Mouse (Mus musculus) heart, postnatal 0 days (tissue): ENCODE data around the gene Tmem263. TPM values are rescaled to one million over a fixed set of nuclear protein-coding genes. Genes with fewer than 3 reads are reported as not detected.

Experiments
- ATAC-seq: fragments of 200-750 bp; cut with Nextera tagmentation; 2 replicates; pipeline ENCODE4 v1.8.0; 2017; ENCODE audit warnings: low read depth, moderate number of reproducible peaks, moderate library complexity; ENCODE audit not compliant: insufficient read depth
- DNase-seq: peaks from one replicate; pipeline ENCODE4 v3.0.0-alpha.2; 2016; ENCODE audit warnings: low spot score
- H3K27ac ChIP-seq: fragments of 300-500 bp; sonication (generic); 2 replicates; pipeline ENCODE4 v1.5.1; 2014; ENCODE audit warnings: low read depth, mild to moderate bottlenecking
- H3K27me3 ChIP-seq: fragments of 300-500 bp; sonication (generic); 2 replicates; pipeline ENCODE4 v1.6.1; 2014; ENCODE audit warnings: low read length, mixed read lengths; ENCODE audit not compliant: control insufficient read depth, insufficient read depth
- H3K36me3 ChIP-seq: fragments of 300-500 bp; sonication (generic); replicated peaks from 2 replicates; pipeline ENCODE4 v1.6.1; 2014; ENCODE audit warnings: low read length, mixed read lengths; ENCODE audit not compliant: control insufficient read depth, insufficient read depth
- H3K4me1 ChIP-seq: fragments of 300-500 bp; sonication (generic); 2 replicates; pipeline ENCODE4 v1.6.1; 2014; ENCODE audit warnings: antibody characterized with exemption; ENCODE audit not compliant: control insufficient read depth, insufficient read depth
- H3K4me2 ChIP-seq: fragments of 300-500 bp; sonication (generic); 2 replicates; pipeline ENCODE4 v1.6.1; 2014; ENCODE audit warnings: low read depth, mild to moderate bottlenecking, low read length, moderate library complexity
- H3K4me3 ChIP-seq: fragments of 300-500 bp; sonication (generic); 2 replicates; pipeline ENCODE4 v1.5.1; 2014; ENCODE audit warnings: low read depth, low read length
- H3K9ac ChIP-seq: fragments of 300-500 bp; sonication (generic); replicated peaks from 2 replicates; pipeline ENCODE4 v1.6.1; 2014; ENCODE audit warnings: low read depth, low read length, mixed read lengths
- H3K9me3 ChIP-seq: fragments of 300-500 bp; sonication (generic); replicated peaks from 2 replicates; pipeline ENCODE4 v1.6.1; 2016; ENCODE audit warnings: low read length; ENCODE audit not compliant: control insufficient read depth
- CTCF ChIP-seq: IDR thresholded peaks from 2 replicates; pipeline ENCODE4 v1.5.1; 2016; ENCODE audit warnings: antibody characterized with exemption, control low read depth, low read depth
- EP300 ChIP-seq: IDR thresholded peaks from 2 replicates; pipeline ENCODE4 v1.6.1; 2016; ENCODE audit warnings: antibody characterized with exemption, low read depth
- WGBS: fragments of 180-500 bp; shearing (Covaris S2); extraction: QIAGEN DNeasy Blood & Tissue Kit; methylation state at CpG from one replicate; pipeline ENCODE4 v1.1.7; 2014; 5-methylcytosine and 5-hydroxymethylcytosine counted together
- polyA plus RNA-seq: library from polyadenylated mRNA; unstranded; fragments of >200 nt; fragmentation: Nextera tagmentation; extraction: Ambion mirVana; gene quantifications from 2 replicates; pipeline ENCODE4 v1.2.1, GENCODE M21; 2015
- total RNA-seq: library from RNA; depleted of rRNA; stranded (reverse); fragments of >200 nt; gene quantifications from 2 replicates; pipeline ENCODE4 v1.2.3, GENCODE M21; 2014; ENCODE audit warnings: low replicate concordance

The Tmem263 gene
- total and polyA plus RNA-seq, 2 experiments from 2014 or later: 21.6 to 32.9 TPM

DNA sequence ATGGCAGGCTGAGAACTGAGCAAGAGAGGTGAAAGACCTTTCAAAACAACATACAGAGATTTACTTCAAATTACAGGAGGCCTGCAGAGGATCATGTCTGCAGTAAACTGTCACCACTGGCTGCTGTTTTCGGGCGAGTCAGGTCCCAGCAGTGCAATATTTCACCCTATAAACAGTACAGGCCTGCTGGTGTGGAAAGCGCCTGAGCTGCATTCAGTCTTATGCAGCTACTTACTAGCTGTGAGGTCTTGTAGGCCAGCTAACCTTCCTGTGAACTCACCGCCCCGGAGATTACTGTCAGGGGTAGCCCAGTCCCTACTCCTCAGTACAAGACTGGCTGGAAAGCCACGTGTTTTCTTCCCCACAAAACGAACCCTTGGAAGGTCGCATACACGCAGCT, 39.0 kb downstream of the Tmem263 start:
- no peaks in the 10 kb centered on the region for H3K27me3 ChIP-seq
- TF ChIP-seq CTCF: no peak
- TF ChIP-seq EP300: no peak
- H3K27ac ChIP-seq: no peak overlapping the region
- H3K36me3 ChIP-seq: peaks cover 37% of the 10 kb centered on the region
- no peak overlapping the region for H3K4me3 ChIP-seq
- H3K9me3 ChIP-seq: no peaks in the 10 kb centered on the region
- no peak overlapping the region for H3K4me2 ChIP-seq
- no peaks in the 10 kb centered on the region for H3K4me1 ChIP-seq
- H3K9ac ChIP-seq: no peak overlapping the region
- DNase-seq (no peak), ATAC-seq (no peak)
- WGBS: 57% methylated on average over 9 of the region's 9 CpGs

GRCm38 (mm10) chr10:85146282-85146681, 43.9 kb downstream of the Tmem263 start:
- ATAC-seq: no peak
- no peak for DNase-seq
- no peak overlapping the region for H3K4me2 ChIP-seq

DNA sequence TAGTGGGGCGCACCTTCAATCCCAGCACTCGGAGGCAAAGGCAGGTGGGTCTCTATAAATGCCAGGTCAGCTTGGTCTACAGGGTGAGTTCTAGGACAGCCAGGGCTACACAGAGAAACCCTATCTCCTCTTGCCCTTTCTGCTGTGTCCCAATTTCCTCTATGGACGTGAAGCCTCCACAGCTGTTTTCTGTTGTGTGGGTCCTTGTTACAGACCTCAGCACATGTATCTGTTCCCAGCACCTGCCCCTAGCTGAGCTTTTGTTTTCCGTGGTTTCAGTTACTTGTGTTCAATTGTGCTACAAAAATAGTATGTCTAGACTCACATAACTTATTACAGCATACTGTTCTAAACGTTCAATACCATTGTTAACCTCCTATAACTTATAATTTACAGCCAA, 46.8 kb downstream of the Tmem263 start:
- ATAC-seq (no peak), DNase-seq (no peak)
- Histone ChIP-seq H3K4me3 (no peak overlapping the region), H3K4me1 (no peaks in the 10 kb centered on the region), H3K9ac (no peak overlapping the region), H3K36me3 (peaks cover 36% of the 10 kb centered on the region), H3K4me2 (no peak overlapping the region), H3K27ac (no peak overlapping the region), H3K27me3 (no peaks in the 10 kb centered on the region), H3K9me3 (no peaks in the 10 kb centered on the region)
- TF ChIP-seq EP300 (no peak), CTCF (no peak)
- 78% methylated on average over 5 of the region's 5 CpGs for WGBS

More at GRCm38 (mm10) chr10:85146282-85146681, 43.9 kb downstream of the Tmem263 start:
- 82% methylated on average over 14 of the region's 14 CpGs for WGBS
- Histone ChIP-seq H3K36me3 (peaks cover 56% of the 10 kb centered on the region), H3K27ac (no peak overlapping the region), H3K9me3 (no peaks in the 10 kb centered on the region), H3K27me3 (no peaks in the 10 kb centered on the region), H3K9ac (no peak overlapping the region), H3K4me3 (no peak overlapping the region), H3K4me1 (no peaks in the 10 kb centered on the region)
- no peak for TF ChIP-seq EP300
- TF ChIP-seq CTCF: no peak

DNA sequence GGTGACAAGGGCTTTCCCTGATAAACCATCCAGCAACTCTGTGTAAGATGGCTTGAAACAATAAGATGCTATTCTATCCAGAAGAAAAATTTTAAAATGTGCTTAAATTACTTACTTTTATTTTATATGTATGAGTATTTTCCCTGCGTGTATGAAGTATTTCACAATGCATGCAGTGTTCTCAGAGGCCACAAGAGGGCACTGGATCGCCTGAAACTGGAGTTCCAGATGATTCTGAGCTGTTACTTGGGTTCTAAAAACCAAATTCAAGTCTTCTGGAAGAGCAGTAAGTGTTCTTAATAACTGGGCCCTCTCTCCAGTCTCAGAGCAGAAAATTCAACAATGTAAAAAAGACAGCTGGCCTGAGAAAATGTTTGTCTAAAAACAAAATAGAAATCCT, 51.8 kb downstream of the Tmem263 start:
- no peak overlapping the region for H3K27ac ChIP-seq
- H3K9ac ChIP-seq: no peak overlapping the region
- peaks cover 7% of the 10 kb centered on the region; the same call in 1 of the 2 replicates for H3K36me3 ChIP-seq
- no peaks in the 10 kb centered on the region for H3K9me3 ChIP-seq
- DNase-seq (peak; percentile 48), ATAC-seq (no peak)
- H3K4me3 ChIP-seq: no peak overlapping the region
- H3K4me2 ChIP-seq: no peak overlapping the region
- no peaks in the 10 kb centered on the region for H3K4me1 ChIP-seq
- WGBS: 13% methylated on average over 2 of the region's 2 CpGs
- no peaks in the 10 kb centered on the region for H3K27me3 ChIP-seq
- TF ChIP-seq CTCF: peak; percentile 74
- TF ChIP-seq EP300: no peak

- no peak for TF ChIP-seq EP300
- TF ChIP-seq CTCF: no peak
- H3K9me3 ChIP-seq: no peaks in the 10 kb centered on the region
- H3K4me1 ChIP-seq: peaks cover 8% of the 10 kb centered on the region
- no peak overlapping the region for H3K4me2 ChIP-seq
- ATAC-seq: no peak
- no peak overlapping the region for H3K4me3 ChIP-seq
- H3K9ac ChIP-seq: no peak overlapping the region
- DNase-seq: no peak
- 92% methylated on average over 7 of the region's 7 CpGs for WGBS
- H3K27ac ChIP-seq: no peak overlapping the region
- H3K27me3 ChIP-seq: no peaks in the 10 kb centered on the region
- no peaks in the 10 kb centered on the region for H3K36me3 ChIP-seq
Observed at GRCm38 (mm10) chr10:85157451-85157850, 55.0 kb downstream of the Tmem263 start.

- DNase-seq (no peak), ATAC-seq (no peak; the same call in 1 of the 2 replicates)
- peak overlapping the region; percentile 53; the same call in 1 of the 2 replicates for H3K27ac ChIP-seq
- WGBS: 10% methylated on average over 1 of the region's 1 CpGs
- H3K4me2 ChIP-seq: no peak overlapping the region
- no peak for TF ChIP-seq CTCF
- no peak for TF ChIP-seq EP300
- no peaks in the 10 kb centered on the region for H3K9me3 ChIP-seq
- no peaks in the 10 kb centered on the region for H3K36me3 ChIP-seq
- no peak overlapping the region for H3K9ac ChIP-seq
- H3K27me3 ChIP-seq: no peaks in the 10 kb centered on the region
- no peak overlapping the region for H3K4me3 ChIP-seq
- peaks cover 8% of the 10 kb centered on the region for H3K4me1 ChIP-seq
Observed at GRCm38 (mm10) chr10:85159989-85160619, 57.7 kb downstream of the Tmem263 start.
